Mouse (Mus musculus) neural tube, embryonic 14.5 days (tissue): ENCODE data around the gene Has3. TPM values are rescaled to one million over a fixed set of nuclear protein-coding genes. Genes with fewer than 3 reads are reported as not detected.

Source experiments
- ATAC-seq: fragments of 200-750 bp; cut with Nextera tagmentation; 2 replicates; pipeline ENCODE4 v1.8.0; 2017; ENCODE audit warnings: low read depth, mild to moderate bottlenecking, moderate TSS enrichment, moderate library complexity
- H3K27ac ChIP-seq: fragments of 300-500 bp; sonication (generic); 2 replicates; pipeline ENCODE4 v1.5.1; 2014; ENCODE audit warnings: low read depth, mild to moderate bottlenecking, control low read depth, low read length, moderate library complexity, mixed read lengths
- H3K27me3 ChIP-seq: fragments of 300-500 bp; sonication (generic); 2 replicates; pipeline ENCODE4 v1.6.1; 2014; ENCODE audit warnings: low read length; ENCODE audit not compliant: control insufficient read depth, insufficient read depth
- H3K36me3 ChIP-seq: fragments of 300-500 bp; sonication (generic); 2 replicates; pipeline ENCODE4 v1.6.1; 2014; ENCODE audit warnings: low read length, mixed read lengths; ENCODE audit not compliant: control insufficient read depth, insufficient read depth
- H3K4me1 ChIP-seq: fragments of 300-500 bp; sonication (generic); 2 replicates; pipeline ENCODE4 v1.6.1; 2014; ENCODE audit warnings: low read length; ENCODE audit not compliant: control insufficient read depth, insufficient read depth
- H3K4me2 ChIP-seq: fragments of 300-500 bp; sonication (generic); 2 replicates; pipeline ENCODE4 v1.6.1; 2014; ENCODE audit warnings: mild to moderate bottlenecking, low read depth, low read length, control low read depth
- H3K4me3 ChIP-seq: fragments of 300-500 bp; sonication (generic); 2 replicates; pipeline ENCODE4 v1.5.1; 2014; ENCODE audit warnings: low read depth, low read length, control low read depth, mixed read lengths
- H3K9ac ChIP-seq: fragments of 300-500 bp; sonication (generic); replicated peaks from 2 replicates; pipeline ENCODE4 v1.6.1; 2014; ENCODE audit warnings: low read depth, mild to moderate bottlenecking, control low read depth, low read length, mixed read lengths
- H3K9me3 ChIP-seq: fragments of 300-500 bp; sonication (generic); 2 replicates; pipeline ENCODE4 v1.6.1; 2016; ENCODE audit warnings: low read length; ENCODE audit not compliant: control insufficient read depth
- WGBS: fragments of 180-500 bp; shearing (Covaris S2); extraction: QIAGEN DNeasy Blood & Tissue Kit; methylation state at CpG from one replicate; pipeline ENCODE4 v1.1.7; 2014; 5-methylcytosine and 5-hydroxymethylcytosine counted together
- polyA plus RNA-seq: library from polyadenylated mRNA; unstranded; fragments of >200 nt; fragmentation: Nextera tagmentation; extraction: Ambion mirVana; gene quantifications from 2 replicates; pipeline ENCODE4 v1.2.1, GENCODE M21; 2014

Gene Has3
- polyA plus RNA-seq = 1.4 and 2.0 TPM in 2 replicates

- Histone ChIP-seq H3K4me2 (peak within 1 kb of the TSS; percentile 95), H3K9me3 (no peaks in the 10 kb centered on the region), H3K36me3 (0 out of 2 replicates have a peak, but pooled peaks cover 6% of the 10 kb centered on the region), H3K27me3 (peaks cover 19% of the 10 kb centered on the region), H3K9ac (peak within 1 kb of the TSS; percentile 65), H3K4me1 (peaks cover 19% of the 10 kb centered on the region), H3K4me3 (peak within 1 kb of the TSS; percentile 55), H3K27ac (peak within 1 kb of the TSS; percentile 64)
- ATAC-seq = no peak
- 1% methylated on average over 18 of the region's 18 CpGs for WGBS
Observed at GRCm38 (mm10) chr8:106870051-106870450, at the start of gene Has3. Has3 (plus strand) TSS chr8:106870242.

GRCm38 (mm10) chr8:106820553-106821515, 49.2 kb upstream of the Has3 start:
- no peaks in the 10 kb centered on the region for H3K9me3 ChIP-seq
- H3K36me3 ChIP-seq = no peaks in the 10 kb centered on the region
- no peaks in the 10 kb centered on the region for H3K27me3 ChIP-seq
- no peak for ATAC-seq
- WGBS = 92% methylated on average over 14 of the region's 14 CpGs
- H3K4me3 ChIP-seq = no peak overlapping the region
- no peak overlapping the region for H3K9ac ChIP-seq
- no peak overlapping the region for H3K27ac ChIP-seq
- H3K4me2 ChIP-seq = no peak overlapping the region
- H3K4me1 ChIP-seq = no peaks in the 10 kb centered on the region

- H3K27me3 ChIP-seq = no peaks in the 10 kb centered on the region
- H3K27ac ChIP-seq = no peak overlapping the region
- no peak for ATAC-seq
- H3K9ac ChIP-seq = no peak overlapping the region
- H3K4me1 ChIP-seq = no peaks in the 10 kb centered on the region
- 89% methylated on average over 6 of the region's 6 CpGs for WGBS
- no peaks in the 10 kb centered on the region for H3K9me3 ChIP-seq
- no peak overlapping the region for H3K4me2 ChIP-seq
- no peaks in the 10 kb centered on the region for H3K36me3 ChIP-seq
- no peak overlapping the region for H3K4me3 ChIP-seq
Observed at GRCm38 (mm10) chr8:106828921-106829320, 41.1 kb upstream of the Has3 start.

- Histone ChIP-seq H3K9ac (no peak overlapping the region), H3K36me3 (no peaks in the 10 kb centered on the region), H3K4me3 (no peak overlapping the region), H3K9me3 (no peaks in the 10 kb centered on the region), H3K27me3 (no peaks in the 10 kb centered on the region), H3K4me1 (no peaks in the 10 kb centered on the region), H3K4me2 (no peak overlapping the region), H3K27ac (no peak overlapping the region)
- WGBS = 89% methylated on average over 5 of the region's 5 CpGs
- no peak for ATAC-seq
Observed at GRCm38 (mm10) chr8:106829526-106830045, 40.5 kb upstream of the Has3 start.

GRCm38 (mm10) chr8:106834899-106835298, 35.1 kb upstream of the Has3 start:
- Histone ChIP-seq H3K9me3 (no peaks in the 10 kb centered on the region), H3K27ac (no peak overlapping the region), H3K4me3 (no peak overlapping the region), H3K4me1 (peaks cover 5% of the 10 kb centered on the region; the same call in 1 of the 2 replicates), H3K9ac (no peak overlapping the region), H3K36me3 (no peaks in the 10 kb centered on the region), H3K4me2 (no peak overlapping the region), H3K27me3 (no peaks in the 10 kb centered on the region)
- ATAC-seq = no peak
- 88% methylated on average over 1 of the region's 1 CpGs for WGBS

GRCm38 (mm10) chr8:106836525-106836924, 33.5 kb upstream of the Has3 start:
- no peaks in the 10 kb centered on the region for H3K27me3 ChIP-seq
- no peak overlapping the region for H3K4me3 ChIP-seq
- no peak overlapping the region for H3K9ac ChIP-seq
- no peak overlapping the region for H3K27ac ChIP-seq
- H3K36me3 ChIP-seq = no peaks in the 10 kb centered on the region
- ATAC-seq = no peak
- WGBS = 91% methylated on average over 6 of the region's 6 CpGs
- H3K4me2 ChIP-seq = no peak overlapping the region
- H3K4me1 ChIP-seq = peaks cover 5% of the 10 kb centered on the region; the same call in 1 of the 2 replicates
- H3K9me3 ChIP-seq = no peaks in the 10 kb centered on the region

- 81% methylated on average over 6 of the region's 6 CpGs for WGBS
- ATAC-seq = no peak
- Histone ChIP-seq H3K27ac (peak overlapping the region; percentile 52; the same call in 1 of the 2 replicates), H3K9me3 (no peaks in the 10 kb centered on the region), H3K4me3 (no peak overlapping the region), H3K36me3 (no peaks in the 10 kb centered on the region), H3K27me3 (no peaks in the 10 kb centered on the region), H3K9ac (no peak overlapping the region), H3K4me1 (peaks cover 5% of the 10 kb centered on the region; the same call in 1 of the 2 replicates), H3K4me2 (no peak overlapping the region)
Observed at GRCm38 (mm10) chr8:106838803-106839202, 31.2 kb upstream of the Has3 start.

GRCm38 (mm10) chr8:106839209-106840001, 30.6 kb upstream of the Has3 start:
- H3K9ac ChIP-seq = 0 out of 2 replicates have a peak overlapping the region, but pooled peaks have one; percentile 39
- H3K9me3 ChIP-seq = no peaks in the 10 kb centered on the region
- no peak for ATAC-seq
- WGBS = 30% methylated on average over 11 of the region's 11 CpGs
- no peaks in the 10 kb centered on the region for H3K27me3 ChIP-seq
- H3K36me3 ChIP-seq = no peaks in the 10 kb centered on the region
- H3K4me3 ChIP-seq = no peak overlapping the region
- H3K27ac ChIP-seq = peak overlapping the region; percentile 52
- peaks cover 5% of the 10 kb centered on the region; the same call in 1 of the 2 replicates for H3K4me1 ChIP-seq
- H3K4me2 ChIP-seq = no peak overlapping the region
